Mouse (Mus musculus): ENCODE data around the gene Pmfbp1. TPM values are rescaled to one million over a fixed set of nuclear protein-coding genes. Genes with fewer than 3 reads are reported as not detected.

The Pmfbp1 gene
- polyA plus RNA-seq, 2 experiments: 0.20 to 0.23 TPM

- DNase-seq (ENCODE audit: low spot score) (no peak), ATAC-seq (ENCODE audit: low FRiP score, low read depth) (no peak)
- Histone ChIP-seq H3K9me3 (ENCODE audit: control insufficient read depth, low read length) (no peaks in the 10 kb centered on the region), H3K27ac (replicated peaks; ENCODE audit: low read depth, low read length) (no peak overlapping the region), H3K4me1 (ENCODE audit: control insufficient read depth, insufficient read depth, low read length) (no peaks in the 10 kb centered on the region), H3K36me3 (ENCODE audit: control insufficient read depth, insufficient read depth, low read length) (peaks cover 36% of the 10 kb centered on the region), H3K4me2 (replicated peaks; ENCODE audit: low read depth, low read length, severe bottlenecking) (no peak overlapping the region), H3K9ac (ENCODE audit: low read depth, low read length, severe bottlenecking) (no peak overlapping the region), H3K4me3 (replicated peaks; ENCODE audit: low read length) (no peak overlapping the region), H3K27me3 (ENCODE audit: control insufficient read depth, insufficient read depth, low read length) (no peaks in the 10 kb centered on the region)
- no peak for TF ChIP-seq POLR2A (IDR thresholded peaks at IDR 0.05; ENCODE audit: borderline replicate concordance, extremely low read depth, insufficient read depth, insufficient read length)
- 88% methylated on average over 9 of the region's 9 CpGs for WGBS
Measured at GRCm38 (mm10) chr8:109590901-109591300, 97.1 kb downstream of the Pmfbp1 start.

GRCm38 (mm10) chr8:109591367-109591766 is 97.5 kb downstream of the Pmfbp1 start:
- Histone ChIP-seq H3K27me3 (ENCODE audit: control insufficient read depth, insufficient read depth, low read length) (no peaks in the 10 kb centered on the region), H3K4me2 (replicated peaks; ENCODE audit: low read depth, low read length, severe bottlenecking) (no peak overlapping the region), H3K27ac (replicated peaks; ENCODE audit: low read depth, low read length) (no peak overlapping the region), H3K9me3 (ENCODE audit: control insufficient read depth, low read length) (no peaks in the 10 kb centered on the region), H3K4me1 (ENCODE audit: control insufficient read depth, insufficient read depth, low read length) (no peaks in the 10 kb centered on the region), H3K9ac (ENCODE audit: low read depth, low read length, severe bottlenecking) (no peak overlapping the region), H3K36me3 (ENCODE audit: control insufficient read depth, insufficient read depth, low read length) (peaks cover 36% of the 10 kb centered on the region), H3K4me3 (replicated peaks; ENCODE audit: low read length) (no peak overlapping the region)
- no peak for DNase-seq (ENCODE audit: low spot score)
- WGBS: 85% methylated on average over 3 of the region's 3 CpGs
- TF ChIP-seq POLR2A (IDR thresholded peaks at IDR 0.05; ENCODE audit: borderline replicate concordance, extremely low read depth, insufficient read depth, insufficient read length): no peak
- no peak for ATAC-seq (ENCODE audit: low FRiP score, low read depth)

GRCm38 (mm10) chr8:109592164-109592563 is 98.3 kb downstream of the Pmfbp1 start:
- H3K4me1 ChIP-seq (ENCODE audit: control insufficient read depth, insufficient read depth, low read length): no peaks in the 10 kb centered on the region
- DNase-seq (ENCODE audit: low spot score) (no peak), ATAC-seq (ENCODE audit: low FRiP score, low read depth) (no peak)
- H3K4me3 ChIP-seq (replicated peaks; ENCODE audit: low read length): no peak overlapping the region
- H3K9ac ChIP-seq (ENCODE audit: low read depth, low read length, severe bottlenecking): no peak overlapping the region
- no peaks in the 10 kb centered on the region for H3K9me3 ChIP-seq (ENCODE audit: control insufficient read depth, low read length)
- 93% methylated on average over 5 of the region's 5 CpGs for WGBS
- H3K36me3 ChIP-seq (ENCODE audit: control insufficient read depth, insufficient read depth, low read length): peaks cover 36% of the 10 kb centered on the region
- H3K27ac ChIP-seq (replicated peaks; ENCODE audit: low read depth, low read length): no peak overlapping the region
- no peak for TF ChIP-seq POLR2A (IDR thresholded peaks at IDR 0.05; ENCODE audit: borderline replicate concordance, extremely low read depth, insufficient read depth, insufficient read length)
- no peak overlapping the region for H3K4me2 ChIP-seq (replicated peaks; ENCODE audit: low read depth, low read length, severe bottlenecking)
- H3K27me3 ChIP-seq (ENCODE audit: control insufficient read depth, insufficient read depth, low read length): no peaks in the 10 kb centered on the region

Other genes with a start within 250 kb of the Pmfbp1 start
- gene Dhx38, start 71.8 kb downstream of the Pmfbp1 start, polyA plus RNA-seq (2012; rRNA removed): 27.4 and 27.8 TPM in 2 replicates
- 20.0 and 23.3 TPM in 2 replicates for gene Dhx38, start 71.8 kb downstream of the Pmfbp1 start, polyA plus RNA-seq (2014; fragmentation: Nextera tagmentation; extraction: Ambion mirVana)
- gene Txnl4b, start 71.9 kb downstream of the Pmfbp1 start, polyA plus RNA-seq (2012; rRNA removed): 5.7 and 6.0 TPM in 2 replicates
- 23.6 and 25.1 TPM in 2 replicates for gene Txnl4b, start 71.9 kb downstream of the Pmfbp1 start, polyA plus RNA-seq (2014; fragmentation: Nextera tagmentation; extraction: Ambion mirVana)
- 2.0 and 2.4 TPM in 2 replicates for gene Hp, start 85.1 kb downstream of the Pmfbp1 start, polyA plus RNA-seq (2012; rRNA removed)
- gene Hp, start 85.1 kb downstream of the Pmfbp1 start, polyA plus RNA-seq (2014; fragmentation: Nextera tagmentation; extraction: Ambion mirVana): 0.73 and 1.8 TPM in 2 replicates
- 41.2 and 41.8 TPM in 2 replicates for gene Dhodh, start 114.6 kb downstream of the Pmfbp1 start, polyA plus RNA-seq (2012; rRNA removed)
- gene Dhodh, start 114.6 kb downstream of the Pmfbp1 start, polyA plus RNA-seq (2014; fragmentation: Nextera tagmentation; extraction: Ambion mirVana): 42.3 and 48.5 TPM in 2 replicates
- gene Pkd1l3, start 120.5 kb downstream of the Pmfbp1 start, polyA plus RNA-seq (2012; rRNA removed): 0.14 and 0.24 TPM in 2 replicates
- gene Pkd1l3, start 120.5 kb downstream of the Pmfbp1 start, polyA plus RNA-seq (2014; fragmentation: Nextera tagmentation; extraction: Ambion mirVana): 0.14 and 0.33 TPM in 2 replicates
- 109 and 113 TPM in 2 replicates for gene Ist1, start 199.2 kb downstream of the Pmfbp1 start, polyA plus RNA-seq (2012; rRNA removed)
- 149 and 153 TPM in 2 replicates for gene Ist1, start 199.2 kb downstream of the Pmfbp1 start, polyA plus RNA-seq (2014; fragmentation: Nextera tagmentation; extraction: Ambion mirVana)
- gene Zfp821, start 211.5 kb downstream of the Pmfbp1 start, polyA plus RNA-seq (2012; rRNA removed): 34.0 and 36.8 TPM in 2 replicates
- 28.6 and 34.2 TPM in 2 replicates for gene Zfp821, start 211.5 kb downstream of the Pmfbp1 start, polyA plus RNA-seq (2014; fragmentation: Nextera tagmentation; extraction: Ambion mirVana)
- 16.2 and 19.0 TPM in 2 replicates for gene Atxn1l, start 243.7 kb downstream of the Pmfbp1 start, polyA plus RNA-seq (2012; rRNA removed)
- gene Atxn1l, start 243.7 kb downstream of the Pmfbp1 start, polyA plus RNA-seq (2014; fragmentation: Nextera tagmentation; extraction: Ambion mirVana): 8.7 and 9.6 TPM in 2 replicates